Mouse (Mus musculus): ENCODE data around the gene Prkag3. TPM values are rescaled to one million over a fixed set of nuclear protein-coding genes. Genes with fewer than 3 reads are reported as not detected.

Gene Prkag3
- total and polyA plus RNA-seq, 2 experiments from 2014 or later = 0.09 to 0.11 TPM

- no peaks in the 10 kb centered on the region for H3K36me3 ChIP-seq (ENCODE audit: insufficient read depth, low read length)
- TF ChIP-seq CTCF (IDR thresholded peaks at IDR 0.05) = no peak
- ATAC-seq (ENCODE audit: low FRiP score) = no peak
- no peak overlapping the region for H3K4me3 ChIP-seq (ENCODE audit: low read depth, low read length)
- no peaks in the 10 kb centered on the region for H3K27me3 ChIP-seq (ENCODE audit: insufficient read depth, low read length)
- H3K4me2 ChIP-seq (ENCODE audit: low read depth, low read length, poor library complexity, severe bottlenecking) = no peak overlapping the region
- no peak for DNase-seq (ENCODE audit: low spot score)
- no peaks in the 10 kb centered on the region for H3K9me3 ChIP-seq (ENCODE audit: low read length)
- no peak overlapping the region for H3K27ac ChIP-seq (ENCODE audit: low read depth, low read length)
- H3K9ac ChIP-seq (replicated peaks; ENCODE audit: low read length, poor library complexity, severe bottlenecking) = no peak overlapping the region
- H3K4me1 ChIP-seq (ENCODE audit: insufficient read depth, low read length) = no peaks in the 10 kb centered on the region
- WGBS = 87% methylated on average over 7 of the region's 7 CpGs
These were observed 8.2 kb downstream of the Prkag3 start for GRCm38 (mm10) chr1:74740846-74741245.

- DNase-seq (ENCODE audit: low spot score) = no peak
- Histone ChIP-seq H3K9ac (replicated peaks; ENCODE audit: low read length, poor library complexity, severe bottlenecking) (no peak overlapping the region), H3K36me3 (ENCODE audit: insufficient read depth, low read length) (no peaks in the 10 kb centered on the region), H3K4me1 (ENCODE audit: insufficient read depth, low read length) (no peaks in the 10 kb centered on the region), H3K27ac (ENCODE audit: low read depth, low read length) (no peak overlapping the region), H3K27me3 (ENCODE audit: insufficient read depth, low read length) (no peaks in the 10 kb centered on the region), H3K4me2 (ENCODE audit: low read depth, low read length, poor library complexity, severe bottlenecking) (no peak overlapping the region), H3K4me3 (ENCODE audit: low read depth, low read length) (no peak overlapping the region), H3K9me3 (ENCODE audit: low read length) (no peaks in the 10 kb centered on the region)
- WGBS = 89% methylated on average over 7 of the region's 7 CpGs
- no peak for TF ChIP-seq CTCF (IDR thresholded peaks at IDR 0.05)
- no peak for ATAC-seq (ENCODE audit: low FRiP score)
These were observed 11.5 kb downstream of the Prkag3 start for GRCm38 (mm10) chr1:74737500-74737899.

- Histone ChIP-seq H3K4me3 (ENCODE audit: low read depth, low read length) (no peak overlapping the region), H3K9me3 (ENCODE audit: low read length) (no peaks in the 10 kb centered on the region), H3K27me3 (ENCODE audit: insufficient read depth, low read length) (no peaks in the 10 kb centered on the region), H3K4me1 (ENCODE audit: insufficient read depth, low read length) (no peaks in the 10 kb centered on the region), H3K4me2 (ENCODE audit: low read depth, low read length, poor library complexity, severe bottlenecking) (no peak overlapping the region), H3K9ac (replicated peaks; ENCODE audit: low read length, poor library complexity, severe bottlenecking) (no peak overlapping the region), H3K27ac (ENCODE audit: low read depth, low read length) (no peak overlapping the region), H3K36me3 (ENCODE audit: insufficient read depth, low read length) (no peaks in the 10 kb centered on the region)
- 90% methylated on average over 12 of the region's 12 CpGs for WGBS
- no peak for TF ChIP-seq CTCF (IDR thresholded peaks at IDR 0.05)
- no peak for DNase-seq (ENCODE audit: low spot score)
- no peak for ATAC-seq (ENCODE audit: low FRiP score)
These were observed 12.0 kb downstream of the Prkag3 start for GRCm38 (mm10) chr1:74736977-74737376.

- no peak for DNase-seq (ENCODE audit: low spot score)
- Histone ChIP-seq H3K9ac (replicated peaks; ENCODE audit: low read length, poor library complexity, severe bottlenecking) (no peak overlapping the region), H3K36me3 (ENCODE audit: insufficient read depth, low read length) (no peaks in the 10 kb centered on the region), H3K27me3 (ENCODE audit: insufficient read depth, low read length) (no peaks in the 10 kb centered on the region), H3K27ac (ENCODE audit: low read depth, low read length) (no peak overlapping the region), H3K9me3 (ENCODE audit: low read length) (no peaks in the 10 kb centered on the region), H3K4me1 (ENCODE audit: insufficient read depth, low read length) (no peaks in the 10 kb centered on the region), H3K4me3 (ENCODE audit: low read depth, low read length) (no peak overlapping the region), H3K4me2 (ENCODE audit: low read depth, low read length, poor library complexity, severe bottlenecking) (no peak overlapping the region)
- 81% methylated on average over 8 of the region's 8 CpGs for WGBS
- no peak for ATAC-seq (ENCODE audit: low FRiP score)
- TF ChIP-seq CTCF (IDR thresholded peaks at IDR 0.05) = no peak
These were observed 20.6 kb downstream of the Prkag3 start for GRCm38 (mm10) chr1:74728446-74728845.

- ATAC-seq (ENCODE audit: low FRiP score) = no peak
- WGBS = 84% methylated on average over 5 of the region's 5 CpGs
- Histone ChIP-seq H3K27me3 (ENCODE audit: insufficient read depth, low read length) (no peaks in the 10 kb centered on the region), H3K9me3 (ENCODE audit: low read length) (no peaks in the 10 kb centered on the region), H3K36me3 (ENCODE audit: insufficient read depth, low read length) (no peaks in the 10 kb centered on the region), H3K4me1 (ENCODE audit: insufficient read depth, low read length) (no peaks in the 10 kb centered on the region), H3K4me2 (ENCODE audit: low read depth, low read length, poor library complexity, severe bottlenecking) (no peak overlapping the region), H3K4me3 (ENCODE audit: low read depth, low read length) (no peak overlapping the region), H3K9ac (replicated peaks; ENCODE audit: low read length, poor library complexity, severe bottlenecking) (no peak overlapping the region), H3K27ac (ENCODE audit: low read depth, low read length) (no peak overlapping the region)
- no peak for TF ChIP-seq CTCF (IDR thresholded peaks at IDR 0.05)
- DNase-seq (ENCODE audit: low spot score) = no peak
These were observed 22.3 kb downstream of the Prkag3 start for GRCm38 (mm10) chr1:74726674-74727073.

GRCm38 (mm10) chr1:74726114-74726513, 22.9 kb downstream of the Prkag3 start:
- no peak overlapping the region for H3K9ac ChIP-seq (replicated peaks; ENCODE audit: low read length, poor library complexity, severe bottlenecking)
- H3K4me1 ChIP-seq (ENCODE audit: insufficient read depth, low read length) = no peaks in the 10 kb centered on the region
- 89% methylated on average over 5 of the region's 5 CpGs for WGBS
- no peak overlapping the region for H3K4me2 ChIP-seq (ENCODE audit: low read depth, low read length, poor library complexity, severe bottlenecking)
- no peaks in the 10 kb centered on the region for H3K27me3 ChIP-seq (ENCODE audit: insufficient read depth, low read length)
- no peak overlapping the region for H3K4me3 ChIP-seq (ENCODE audit: low read depth, low read length)
- ATAC-seq (ENCODE audit: low FRiP score) = no peak
- H3K36me3 ChIP-seq (ENCODE audit: insufficient read depth, low read length) = no peaks in the 10 kb centered on the region
- no peak for TF ChIP-seq CTCF (IDR thresholded peaks at IDR 0.05)
- no peak overlapping the region for H3K27ac ChIP-seq (ENCODE audit: low read depth, low read length)
- no peak for DNase-seq (ENCODE audit: low spot score)
- no peaks in the 10 kb centered on the region for H3K9me3 ChIP-seq (ENCODE audit: low read length)

Measured in midbrain, postnatal 0 days (tissue).